Mouse (Mus musculus): Measurements from ENCODE around the gene Bud23. TPM values are rescaled to one million over a fixed set of nuclear protein-coding genes. Genes with fewer than 3 reads are reported as not detected.

Bud23 gene
- polyA plus RNA-seq, 1 experiment, result 63.8 TPM

DNA sequence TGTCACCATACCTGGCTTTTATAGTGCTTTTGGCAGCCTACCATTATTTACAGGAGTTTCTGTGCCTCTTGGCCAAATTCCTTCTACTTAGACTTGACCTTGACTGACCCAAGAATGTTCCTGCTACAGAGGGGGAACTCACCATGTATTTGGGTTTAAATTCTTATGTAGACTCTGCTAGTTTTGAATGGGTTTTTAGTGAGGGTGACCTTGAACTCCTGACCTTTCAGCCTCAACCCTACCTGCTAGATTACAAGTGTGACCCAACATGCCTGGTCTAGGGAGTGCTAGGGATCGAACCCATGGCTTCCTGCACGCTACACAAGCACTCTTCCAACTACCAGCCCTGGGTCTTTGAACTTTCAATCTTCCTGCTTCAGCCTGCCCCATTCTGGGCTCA, 7.3 kb upstream of the Bud23 start:
- no peaks in the 10 kb centered on the region for H3K79me3 ChIP-seq (ENCODE audit: low read depth)
- H3K79me2 ChIP-seq (ENCODE audit: control insufficient read depth, insufficient read depth), result no peaks in the 10 kb centered on the region
- TF ChIP-seq USF1 (IDR thresholded peaks at IDR 0.05; ENCODE audit: low read depth) (no peak), CEBPB (IDR thresholded peaks at IDR 0.05; ENCODE audit: low read depth) (no peak), MYOG (IDR thresholded peaks at IDR 0.05; ENCODE audit: control insufficient read depth, extremely low read depth, insufficient read length) (no peak), MYOD1 (IDR thresholded peaks at IDR 0.05; ENCODE audit: control insufficient read depth, insufficient read length, low read depth) (no peak), MAX (IDR thresholded peaks at IDR 0.05) (no peak), FOSL1 (IDR thresholded peaks at IDR 0.05; ENCODE audit: insufficient read depth, low read length, poor library complexity, severe bottlenecking) (no peak), CTCF (IDR thresholded peaks at IDR 0.05; ENCODE audit: control insufficient read depth, insufficient read depth, insufficient read length) (no peak)
- no peak overlapping the region for H3ac ChIP-seq (ENCODE audit: control insufficient read depth, insufficient read length, low read depth)
- H3K36me3 ChIP-seq (ENCODE audit: control insufficient read depth, insufficient read depth), result no peaks in the 10 kb centered on the region
- H3K4me3 ChIP-seq (ENCODE audit: insufficient read depth, poor library complexity, severe bottlenecking), result no peak overlapping the region
- H3K27me3 ChIP-seq (ENCODE audit: control insufficient read depth, insufficient read depth, insufficient read length), result no peaks in the 10 kb centered on the region

- H3K79me3 ChIP-seq (ENCODE audit: low read depth), result no peaks in the 10 kb centered on the region
- no peak overlapping the region for H3ac ChIP-seq (ENCODE audit: control insufficient read depth, insufficient read length, low read depth)
- no peak overlapping the region for H3K4me3 ChIP-seq (ENCODE audit: insufficient read depth, poor library complexity, severe bottlenecking)
- peaks cover 4% of the 10 kb centered on the region for H3K36me3 ChIP-seq (ENCODE audit: control insufficient read depth, insufficient read depth)
- peaks cover 2% of the 10 kb centered on the region for H3K79me2 ChIP-seq (ENCODE audit: control insufficient read depth, insufficient read depth)
- H3K27me3 ChIP-seq (ENCODE audit: control insufficient read depth, insufficient read depth, insufficient read length), result no peaks in the 10 kb centered on the region
- no peak for TF ChIP-seq MAX (IDR thresholded peaks at IDR 0.05)
- TF ChIP-seq CEBPB (IDR thresholded peaks at IDR 0.05; ENCODE audit: low read depth), result no peak
- TF ChIP-seq USF1 (IDR thresholded peaks at IDR 0.05; ENCODE audit: low read depth), result no peak
- no peak for TF ChIP-seq MYOG (IDR thresholded peaks at IDR 0.05; ENCODE audit: control insufficient read depth, extremely low read depth, insufficient read length)
- TF ChIP-seq MYOD1 (IDR thresholded peaks at IDR 0.05; ENCODE audit: control insufficient read depth, insufficient read length, low read depth), result no peak
- no peak for TF ChIP-seq FOSL1 (IDR thresholded peaks at IDR 0.05; ENCODE audit: insufficient read depth, low read length, poor library complexity, severe bottlenecking)
- TF ChIP-seq CTCF (IDR thresholded peaks at IDR 0.05; ENCODE audit: control insufficient read depth, insufficient read depth, insufficient read length), result no peak
Measured at GRCm38 (mm10) chr5:135070448-135070847, 5.7 kb upstream of the Bud23 start.

DNA sequence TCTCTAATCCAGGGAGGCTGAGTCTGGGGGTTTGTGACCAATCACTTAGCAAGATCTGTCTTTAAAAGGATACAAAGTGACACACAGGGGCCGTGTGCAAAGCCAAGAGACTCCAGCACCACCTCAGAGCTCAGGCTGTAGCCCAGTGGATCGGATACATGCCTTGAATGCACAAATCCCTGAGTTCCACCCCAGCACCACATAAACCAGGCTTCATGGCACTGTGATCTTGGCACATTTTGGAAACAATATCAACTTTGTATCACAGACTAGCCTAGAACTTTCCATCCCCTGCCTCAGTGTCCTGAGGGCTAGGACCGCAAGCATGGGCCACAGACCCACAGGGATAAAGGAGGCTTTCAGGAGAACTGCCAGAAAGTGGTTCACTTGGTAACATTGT, 1.2 kb upstream of the Bud23 start:
- H3K79me2 ChIP-seq (ENCODE audit: control insufficient read depth, insufficient read depth), result peaks cover 27% of the 10 kb centered on the region
- no peak overlapping the region for H3ac ChIP-seq (ENCODE audit: control insufficient read depth, insufficient read length, low read depth)
- no peak overlapping the region for H3K4me3 ChIP-seq (ENCODE audit: insufficient read depth, poor library complexity, severe bottlenecking)
- no peaks in the 10 kb centered on the region for H3K27me3 ChIP-seq (ENCODE audit: control insufficient read depth, insufficient read depth, insufficient read length)
- no peak for TF ChIP-seq CTCF (IDR thresholded peaks at IDR 0.05; ENCODE audit: control insufficient read depth, insufficient read depth, insufficient read length)
- no peak for TF ChIP-seq USF1 (IDR thresholded peaks at IDR 0.05; ENCODE audit: low read depth)
- no peak for TF ChIP-seq MYOG (IDR thresholded peaks at IDR 0.05; ENCODE audit: control insufficient read depth, extremely low read depth, insufficient read length)
- no peak for TF ChIP-seq CEBPB (IDR thresholded peaks at IDR 0.05; ENCODE audit: low read depth)
- TF ChIP-seq FOSL1 (IDR thresholded peaks at IDR 0.05; ENCODE audit: insufficient read depth, low read length, poor library complexity, severe bottlenecking), result no peak
- no peak for TF ChIP-seq MYOD1 (IDR thresholded peaks at IDR 0.05; ENCODE audit: control insufficient read depth, insufficient read length, low read depth)
- no peak for TF ChIP-seq MAX (IDR thresholded peaks at IDR 0.05)
- H3K79me3 ChIP-seq (ENCODE audit: low read depth), result peaks cover 12% of the 10 kb centered on the region
- peaks cover 14% of the 10 kb centered on the region for H3K36me3 ChIP-seq (ENCODE audit: control insufficient read depth, insufficient read depth)

DNA sequence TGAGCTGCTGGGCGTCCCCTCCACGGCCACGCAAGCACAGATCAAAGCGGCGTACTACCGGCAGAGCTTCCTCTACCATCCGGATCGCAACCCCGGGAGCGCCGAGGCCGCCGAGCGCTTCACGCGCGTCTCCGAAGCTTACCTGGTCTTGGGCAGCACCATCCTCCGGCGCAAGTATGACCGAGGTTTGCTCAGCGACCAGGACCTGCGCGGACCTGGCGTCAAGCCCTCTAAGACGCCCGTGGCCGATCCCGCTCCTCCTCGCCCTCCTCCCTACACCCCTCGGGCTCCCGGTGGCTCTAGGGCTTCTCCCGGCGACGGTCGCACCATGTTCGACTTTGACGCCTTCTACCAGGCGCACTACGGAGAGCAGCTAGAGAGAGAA, 385 bp downstream of the Bud23 start:
- H3K79me2 ChIP-seq (ENCODE audit: control insufficient read depth, insufficient read depth), result peaks cover 27% of the 10 kb centered on the region
- H3K27me3 ChIP-seq (ENCODE audit: control insufficient read depth, insufficient read depth, insufficient read length), result no peaks in the 10 kb centered on the region
- peak overlapping the region; percentile 77 for H3ac ChIP-seq (ENCODE audit: control insufficient read depth, insufficient read length, low read depth)
- peak overlapping the region; percentile 85 for H3K4me3 ChIP-seq (ENCODE audit: insufficient read depth, poor library complexity, severe bottlenecking)
- peaks cover 12% of the 10 kb centered on the region for H3K79me3 ChIP-seq (ENCODE audit: low read depth)
- no peak for TF ChIP-seq MAX (IDR thresholded peaks at IDR 0.05)
- TF ChIP-seq USF1 (IDR thresholded peaks at IDR 0.05; ENCODE audit: low read depth), result no peak
- no peak for TF ChIP-seq MYOG (IDR thresholded peaks at IDR 0.05; ENCODE audit: control insufficient read depth, extremely low read depth, insufficient read length)
- TF ChIP-seq MYOD1 (IDR thresholded peaks at IDR 0.05; ENCODE audit: control insufficient read depth, insufficient read length, low read depth), result no peak
- no peak for TF ChIP-seq CEBPB (IDR thresholded peaks at IDR 0.05; ENCODE audit: low read depth)
- no peak for TF ChIP-seq CTCF (IDR thresholded peaks at IDR 0.05; ENCODE audit: control insufficient read depth, insufficient read depth, insufficient read length)
- TF ChIP-seq FOSL1 (IDR thresholded peaks at IDR 0.05; ENCODE audit: insufficient read depth, low read length, poor library complexity, severe bottlenecking), result no peak
- H3K36me3 ChIP-seq (ENCODE audit: control insufficient read depth, insufficient read depth), result peaks cover 27% of the 10 kb centered on the region

DNA sequence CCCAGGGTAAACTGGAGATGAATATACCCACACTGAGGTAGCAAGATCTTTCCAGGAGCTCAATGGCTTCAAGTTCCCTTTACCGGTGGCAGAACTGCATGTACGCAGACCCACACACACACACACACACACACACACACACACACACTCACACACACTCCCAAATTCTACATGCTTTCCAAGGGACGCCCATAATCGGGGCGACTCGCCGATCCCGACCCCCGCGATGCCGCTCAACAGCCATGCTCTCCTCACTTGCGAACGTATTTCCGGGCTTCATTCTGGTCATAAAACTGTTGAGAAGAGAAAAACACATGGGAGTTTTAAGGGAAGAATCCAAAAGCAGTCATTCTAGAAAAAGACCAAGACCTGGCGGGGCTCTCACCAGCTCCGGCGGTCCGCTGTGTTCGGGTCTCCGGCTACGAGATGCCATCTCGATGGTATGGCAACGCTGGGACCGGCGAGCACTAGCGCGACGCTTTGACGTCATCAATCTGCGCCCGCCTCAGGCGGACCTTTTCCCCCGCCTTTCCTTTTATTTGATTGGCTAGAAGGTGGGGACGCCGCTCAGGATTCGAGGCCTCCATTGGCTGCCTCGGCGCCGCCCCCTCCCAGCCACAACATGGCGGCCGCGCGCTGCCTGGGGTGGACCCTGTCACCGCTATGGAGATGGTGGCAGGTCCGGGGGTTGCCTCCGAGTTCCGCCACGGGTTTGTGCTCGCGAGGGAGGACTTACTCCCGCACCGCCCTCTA, 954 bp downstream of the Bud23 start, which contains the start of gene Dnajc30:
Gene Dnajc30, plus strand, starts transcription at position 574 of the 753 bp plus-strand sequence.
- Histone ChIP-seq H3K79me2 (ENCODE audit: control insufficient read depth, insufficient read depth) (peaks cover 27% of the 10 kb centered on the region), H3K79me3 (ENCODE audit: low read depth) (peaks cover 12% of the 10 kb centered on the region), H3K4me3 (ENCODE audit: insufficient read depth, poor library complexity, severe bottlenecking) (peak within 1 kb of the TSS; percentile 85), H3ac (ENCODE audit: control insufficient read depth, insufficient read length, low read depth) (peak within 1 kb of the TSS; percentile 77), H3K36me3 (ENCODE audit: control insufficient read depth, insufficient read depth) (peaks cover 29% of the 10 kb centered on the region), H3K27me3 (ENCODE audit: control insufficient read depth, insufficient read depth, insufficient read length) (no peaks in the 10 kb centered on the region)
- TF ChIP-seq USF1 (IDR thresholded peaks at IDR 0.05; ENCODE audit: low read depth) (no peak), MAX (IDR thresholded peaks at IDR 0.05) (peak; percentile 48), MYOG (IDR thresholded peaks at IDR 0.05; ENCODE audit: control insufficient read depth, extremely low read depth, insufficient read length) (no peak), CEBPB (IDR thresholded peaks at IDR 0.05; ENCODE audit: low read depth) (no peak)

Measured in C2C12 (cell line).